Mouse (Mus musculus) embryonic facial prominence, embryonic 14.5 days (tissue): Measurements from ENCODE around the gene Fry. TPM values are rescaled to one million over a fixed set of nuclear protein-coding genes. Genes with fewer than 3 reads are reported as not detected.

Experiments used
- ATAC-seq: fragments of 200-750 bp; cut with Nextera tagmentation; 2 replicates; pipeline ENCODE4 v1.8.0; 2017; ENCODE audit warnings: low read depth, moderate number of reproducible peaks, moderate TSS enrichment
- DNase-seq: peaks from one replicate; pipeline ENCODE4 v3.0.0-alpha.2; 2015; ENCODE audit warnings: low spot score
- H3K27ac ChIP-seq: fragments of 300-500 bp; sonication (generic); replicated peaks from 2 replicates; pipeline ENCODE4 v1.5.1; 2014; ENCODE audit warnings: low read depth, mild to moderate bottlenecking, low read length, moderate library complexity
- H3K27me3 ChIP-seq: fragments of 300-500 bp; sonication (generic); replicated peaks from 2 replicates; pipeline ENCODE4 v1.6.1; 2014; ENCODE audit warnings: low read length; ENCODE audit not compliant: control insufficient read depth, insufficient read depth
- H3K36me3 ChIP-seq: fragments of 300-500 bp; sonication (generic); 2 replicates; pipeline ENCODE4 v1.6.1; 2014; ENCODE audit warnings: low read length, mixed read lengths; ENCODE audit not compliant: control insufficient read depth, insufficient read depth
- H3K4me1 ChIP-seq: fragments of 300-500 bp; sonication (generic); 2 replicates; pipeline ENCODE4 v1.6.1; 2014; ENCODE audit warnings: antibody characterized with exemption, low read length; ENCODE audit not compliant: control insufficient read depth, insufficient read depth
- H3K4me2 ChIP-seq: fragments of 300-500 bp; sonication (generic); 2 replicates; pipeline ENCODE4 v1.6.1; 2014; ENCODE audit warnings: low read depth, mild to moderate bottlenecking, low read length, moderate library complexity, mixed read lengths
- H3K4me3 ChIP-seq: fragments of 300-500 bp; sonication (generic); 2 replicates; pipeline ENCODE4 v1.5.1; 2014; ENCODE audit warnings: low read depth, mild to moderate bottlenecking, low read length
- H3K9ac ChIP-seq: fragments of 300-500 bp; sonication (generic); 2 replicates; pipeline ENCODE4 v1.6.1; 2014; ENCODE audit warnings: low read depth, mild to moderate bottlenecking, low read length, moderate library complexity, mixed read lengths
- H3K9me3 ChIP-seq: fragments of 300-500 bp; sonication (generic); 2 replicates; pipeline ENCODE4 v1.6.1; 2016; ENCODE audit warnings: low read length; ENCODE audit not compliant: control insufficient read depth
- WGBS: fragments of 180-500 bp; shearing (Covaris S2); extraction: QIAGEN DNeasy Blood & Tissue Kit; methylation state at CpG from one replicate; pipeline ENCODE4 v1.1.7; 2014; 5-methylcytosine and 5-hydroxymethylcytosine counted together
- polyA plus RNA-seq: library from polyadenylated mRNA; unstranded; fragments of >200 nt; fragmentation: Nextera tagmentation; extraction: Ambion mirVana; gene quantifications from 2 replicates; pipeline ENCODE4 v1.2.1, GENCODE M21; 2014

The Fry gene
- polyA plus RNA-seq, 1 experiment from 2014 or later, result 15.1 TPM

DNA sequence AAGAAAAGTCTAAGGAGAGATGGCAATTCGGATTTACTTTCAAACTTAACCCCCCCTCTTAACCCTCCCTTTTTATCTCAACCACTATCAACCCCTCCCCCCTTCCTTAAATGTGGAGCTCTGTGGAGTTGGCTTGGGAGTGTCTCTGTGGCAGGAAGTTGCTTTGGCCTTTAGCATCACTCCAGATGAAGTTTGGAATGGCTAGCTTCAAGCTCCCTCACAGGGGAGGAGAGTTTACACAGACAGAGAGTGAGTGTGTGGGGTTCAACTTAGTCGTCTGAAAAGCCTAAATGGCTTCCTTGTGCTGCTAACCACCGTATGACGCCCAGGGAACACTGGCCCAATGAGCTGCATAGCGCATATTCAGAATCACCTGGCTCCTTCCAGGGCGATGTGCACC, 145.2 kb downstream of the Fry start:
- Histone ChIP-seq H3K27me3 (no peaks in the 10 kb centered on the region), H3K36me3 (no peaks in the 10 kb centered on the region), H3K4me1 (peaks cover 4% of the 10 kb centered on the region; the same call in 1 of the 2 replicates), H3K4me2 (no peak overlapping the region), H3K27ac (0 out of 2 replicates have a peak overlapping the region, but pooled peaks have one; percentile 3), H3K9me3 (0 out of 2 replicates have a peak, but pooled peaks cover 4% of the 10 kb centered on the region), H3K4me3 (no peak overlapping the region), H3K9ac (no peak overlapping the region)
- WGBS, result 53% methylated on average over 6 of the region's 6 CpGs
- DNase-seq, result peak; percentile 33
- no peak for ATAC-seq

DNA sequence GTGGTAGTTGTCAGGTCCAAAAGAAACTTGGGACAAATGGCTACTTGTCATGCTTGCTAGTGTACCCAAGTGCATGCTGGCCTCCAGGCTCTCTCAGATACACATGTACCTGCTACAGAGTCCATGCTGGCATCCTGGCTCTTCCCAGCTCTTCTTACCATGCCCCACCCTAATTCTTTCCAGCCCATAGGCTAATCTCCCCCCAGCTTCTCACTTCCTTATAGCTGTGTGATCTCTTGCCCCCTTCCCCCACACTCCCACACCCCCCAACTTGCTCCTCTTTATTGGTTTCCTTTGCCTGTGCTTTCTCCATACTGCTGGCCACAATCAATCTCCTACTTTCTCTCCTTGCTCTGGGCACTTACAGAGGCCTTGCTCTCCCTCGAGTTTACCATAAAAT, 146.6 kb downstream of the Fry start:
- 39% methylated on average over 1 of the region's 1 CpGs for WGBS

DNA sequence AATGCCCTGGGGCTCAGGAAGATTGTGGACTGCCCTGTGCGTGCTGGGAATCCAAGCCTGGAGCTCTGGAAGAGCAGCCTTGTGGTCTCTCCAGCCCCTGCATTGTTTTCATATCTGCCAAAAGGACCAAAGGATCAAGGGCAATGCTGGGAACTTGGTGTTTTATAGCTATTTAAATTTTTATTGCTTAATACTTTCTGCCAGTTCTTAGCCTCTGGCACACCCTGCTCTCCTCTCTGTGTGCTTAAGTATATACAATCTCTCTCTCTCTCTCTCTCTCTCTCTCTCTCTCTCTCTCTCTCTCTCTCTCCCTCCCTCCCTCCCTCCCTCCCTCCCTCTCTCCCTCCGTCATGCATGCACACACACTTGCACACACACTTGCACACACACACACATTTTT, 147.5 kb downstream of the Fry start:
- Histone ChIP-seq H3K36me3 (no peaks in the 10 kb centered on the region), H3K4me2 (no peak overlapping the region), H3K9ac (no peak overlapping the region), H3K4me1 (no peaks in the 10 kb centered on the region; the same call in 1 of the 2 replicates), H3K4me3 (no peak overlapping the region), H3K27ac (no peak overlapping the region), H3K27me3 (no peaks in the 10 kb centered on the region), H3K9me3 (0 out of 2 replicates have a peak, but pooled peaks cover 4% of the 10 kb centered on the region)
- DNase-seq, result no peak
- 60% methylated on average over 2 of the region's 2 CpGs for WGBS
- no peak for ATAC-seq

More for the DNA sequence above, 146.6 kb downstream of the Fry start:
- Histone ChIP-seq H3K4me2 (no peak overlapping the region), H3K9me3 (0 out of 2 replicates have a peak, but pooled peaks cover 4% of the 10 kb centered on the region), H3K4me1 (no peaks in the 10 kb centered on the region; the same call in 1 of the 2 replicates), H3K27ac (no peak overlapping the region), H3K4me3 (no peak overlapping the region), H3K27me3 (no peaks in the 10 kb centered on the region), H3K36me3 (no peaks in the 10 kb centered on the region), H3K9ac (no peak overlapping the region)
- DNase-seq, result no peak
- no peak for ATAC-seq

DNA sequence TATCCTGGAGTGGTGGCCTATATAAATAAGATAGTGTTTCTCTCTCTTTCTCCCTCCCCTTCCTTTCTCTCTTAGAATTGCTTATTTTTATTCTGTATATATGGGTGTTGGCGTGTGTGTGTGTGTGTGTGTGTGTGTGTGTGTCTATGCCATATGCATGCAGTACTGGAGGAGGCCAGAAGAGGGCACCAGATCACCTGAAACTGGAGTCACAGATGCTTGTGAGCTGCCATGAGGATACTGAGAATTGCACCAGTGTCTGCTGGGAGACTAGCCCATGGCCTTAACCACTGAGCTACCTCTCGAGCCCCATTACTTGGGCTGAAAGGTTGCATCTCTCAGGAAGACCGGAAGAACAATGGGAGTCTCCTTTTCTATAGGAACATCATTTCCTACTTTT, 149.8 kb downstream of the Fry start:
- no peak for ATAC-seq
- H3K27ac ChIP-seq, result no peak overlapping the region

DNA sequence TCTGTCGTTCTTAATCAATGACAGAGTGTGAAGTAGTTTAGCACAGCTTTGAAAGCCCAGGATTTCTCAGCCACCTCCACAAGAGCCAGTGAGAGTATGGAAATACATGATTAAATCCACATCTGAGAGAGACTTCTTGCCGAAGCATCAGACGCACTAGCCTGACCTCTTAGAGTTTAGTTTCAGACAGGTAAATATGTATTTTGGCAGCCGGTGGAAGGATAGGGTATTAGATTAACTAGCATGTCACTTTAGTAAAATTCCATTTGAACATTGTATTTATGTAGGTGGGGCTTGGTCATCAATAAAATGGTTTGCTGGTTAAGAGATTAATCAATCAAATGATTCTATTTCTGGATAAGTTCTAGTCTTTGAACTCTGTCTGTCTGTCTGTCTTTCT, 152.0 kb downstream of the Fry start:
- no peaks in the 10 kb centered on the region for H3K27me3 ChIP-seq
- H3K4me1 ChIP-seq, result no peaks in the 10 kb centered on the region
- H3K4me2 ChIP-seq, result no peak overlapping the region
- no peaks in the 10 kb centered on the region for H3K36me3 ChIP-seq
- WGBS, result 67% methylated on average over 4 of the region's 4 CpGs
- no peak for ATAC-seq
- H3K9ac ChIP-seq, result no peak overlapping the region
- DNase-seq, result no peak
- H3K9me3 ChIP-seq, result 0 out of 2 replicates have a peak, but pooled peaks cover 8% of the 10 kb centered on the region
- H3K27ac ChIP-seq, result no peak overlapping the region
- no peak overlapping the region for H3K4me3 ChIP-seq

More for the DNA sequence above, 149.8 kb downstream of the Fry start:
- Histone ChIP-seq H3K4me2 (no peak overlapping the region), H3K4me1 (no peaks in the 10 kb centered on the region), H3K9me3 (0 out of 2 replicates have a peak, but pooled peaks cover 4% of the 10 kb centered on the region), H3K27me3 (no peaks in the 10 kb centered on the region), H3K9ac (no peak overlapping the region), H3K36me3 (no peaks in the 10 kb centered on the region), H3K4me3 (no peak overlapping the region)
- no peak for DNase-seq
- WGBS, result 91% methylated on average over 3 of the region's 3 CpGs

DNA sequence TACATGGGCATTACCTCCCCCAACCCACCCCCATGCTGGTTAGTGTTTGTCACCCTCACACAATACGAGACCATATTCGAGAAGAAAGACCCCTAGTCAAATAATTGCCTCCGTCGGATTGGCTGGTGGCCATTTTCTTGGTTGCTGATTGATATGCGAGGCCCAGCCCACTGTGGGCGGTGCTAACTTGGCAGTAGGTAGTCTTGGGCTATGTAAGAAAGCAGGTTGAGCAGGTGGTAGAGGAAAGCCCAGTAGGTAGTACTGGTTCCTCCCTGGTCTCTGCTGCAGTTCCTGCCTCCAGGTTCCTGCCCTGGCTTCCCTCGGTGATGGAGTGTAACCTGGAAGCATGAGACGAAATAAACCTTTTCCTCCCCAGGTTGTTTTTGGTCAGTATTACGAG, 153.7 kb downstream of the Fry start:
- Histone ChIP-seq H3K4me3 (no peak overlapping the region), H3K36me3 (no peaks in the 10 kb centered on the region), H3K9me3 (0 out of 2 replicates have a peak, but pooled peaks cover 8% of the 10 kb centered on the region), H3K27me3 (no peaks in the 10 kb centered on the region), H3K27ac (no peak overlapping the region), H3K4me2 (no peak overlapping the region), H3K4me1 (no peaks in the 10 kb centered on the region), H3K9ac (no peak overlapping the region)
- WGBS, result 88% methylated on average over 9 of the region's 9 CpGs
- DNase-seq (no peak), ATAC-seq (no peak)

DNA sequence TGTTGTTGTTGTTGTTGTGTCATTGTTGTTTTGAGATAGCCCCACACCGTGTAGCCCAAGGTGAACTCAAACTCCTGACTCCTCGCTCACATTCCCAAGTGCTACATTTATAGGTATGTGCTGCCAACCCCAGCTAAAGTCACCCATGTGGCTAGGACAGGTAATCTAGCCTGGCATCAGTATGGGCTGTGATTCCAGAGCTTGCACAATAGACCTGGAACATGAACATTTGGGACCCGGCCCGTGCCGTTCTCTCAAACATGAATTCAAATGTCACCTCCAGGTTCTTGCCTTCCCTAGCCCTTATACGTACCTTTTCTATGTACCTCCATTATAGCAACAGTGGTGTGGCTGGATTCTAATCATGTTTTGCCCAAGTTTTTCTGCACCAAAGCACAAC, 156.9 kb downstream of the Fry start:
- 0 out of 2 replicates have a peak, but pooled peaks cover 4% of the 10 kb centered on the region for H3K9me3 ChIP-seq
- H3K27ac ChIP-seq, result no peak overlapping the region
- H3K4me3 ChIP-seq, result no peak overlapping the region
- DNase-seq (no peak), ATAC-seq (no peak)
- no peak overlapping the region for H3K9ac ChIP-seq
- no peak overlapping the region for H3K4me2 ChIP-seq
- no peaks in the 10 kb centered on the region for H3K4me1 ChIP-seq
- H3K27me3 ChIP-seq, result no peaks in the 10 kb centered on the region
- WGBS, result 95% methylated on average over 6 of the region's 6 CpGs
- H3K36me3 ChIP-seq, result no peaks in the 10 kb centered on the region

DNA sequence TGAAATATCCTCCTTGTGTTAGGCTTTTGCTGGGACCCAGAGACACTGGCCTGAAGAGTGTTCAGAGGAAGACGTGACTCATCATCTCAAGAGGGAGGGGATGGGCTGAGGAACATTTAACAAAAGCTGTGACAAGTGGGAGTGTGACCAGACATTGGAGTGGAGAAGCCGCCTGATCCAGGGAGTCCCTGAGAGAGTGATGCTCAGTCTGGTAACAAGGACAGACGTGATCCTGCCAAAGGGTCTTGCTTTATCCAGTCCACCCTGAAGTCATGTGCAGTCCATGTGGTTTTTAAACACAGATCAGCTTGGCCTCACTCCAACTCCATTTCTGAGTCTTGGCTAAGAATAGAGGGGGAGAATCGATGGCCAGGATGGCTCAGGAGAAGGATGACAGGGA, 158.2 kb downstream of the Fry start:
- Histone ChIP-seq H3K4me3 (no peak overlapping the region), H3K4me1 (no peaks in the 10 kb centered on the region), H3K9ac (no peak overlapping the region), H3K27me3 (no peaks in the 10 kb centered on the region), H3K9me3 (peaks cover 12% of the 10 kb centered on the region), H3K27ac (no peak overlapping the region), H3K36me3 (no peaks in the 10 kb centered on the region), H3K4me2 (no peak overlapping the region)
- DNase-seq, result no peak
- ATAC-seq, result no peak
- WGBS, result 72% methylated on average over 4 of the region's 4 CpGs

DNA sequence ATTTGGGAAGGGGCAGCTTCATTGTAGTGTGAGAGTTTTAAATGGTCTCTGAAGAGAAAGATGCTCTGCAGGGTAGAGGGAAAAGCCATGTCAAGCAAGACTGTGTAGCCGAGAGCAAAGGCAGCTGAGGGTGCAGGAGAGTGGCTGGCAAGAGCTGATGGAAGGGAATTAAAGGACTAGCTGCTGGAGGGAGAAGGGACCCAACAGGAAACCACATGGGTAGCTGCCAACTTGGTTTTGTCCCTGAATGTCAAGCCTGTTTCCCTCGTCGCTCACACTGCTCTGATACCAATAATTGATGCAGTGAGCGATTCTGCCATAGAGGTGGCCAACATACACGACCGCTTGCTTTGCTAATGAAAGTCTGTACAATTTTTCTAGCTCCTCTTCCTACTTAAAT, 160.9 kb downstream of the Fry start:
- Histone ChIP-seq H3K4me3 (no peak overlapping the region), H3K27me3 (no peaks in the 10 kb centered on the region), H3K27ac (no peak overlapping the region), H3K9me3 (peaks cover 13% of the 10 kb centered on the region), H3K4me1 (no peaks in the 10 kb centered on the region), H3K9ac (no peak overlapping the region), H3K4me2 (no peak overlapping the region), H3K36me3 (no peaks in the 10 kb centered on the region)
- DNase-seq (no peak), ATAC-seq (no peak)
- WGBS, result 79% methylated on average over 6 of the region's 6 CpGs
